In the genomic region with DNA sequence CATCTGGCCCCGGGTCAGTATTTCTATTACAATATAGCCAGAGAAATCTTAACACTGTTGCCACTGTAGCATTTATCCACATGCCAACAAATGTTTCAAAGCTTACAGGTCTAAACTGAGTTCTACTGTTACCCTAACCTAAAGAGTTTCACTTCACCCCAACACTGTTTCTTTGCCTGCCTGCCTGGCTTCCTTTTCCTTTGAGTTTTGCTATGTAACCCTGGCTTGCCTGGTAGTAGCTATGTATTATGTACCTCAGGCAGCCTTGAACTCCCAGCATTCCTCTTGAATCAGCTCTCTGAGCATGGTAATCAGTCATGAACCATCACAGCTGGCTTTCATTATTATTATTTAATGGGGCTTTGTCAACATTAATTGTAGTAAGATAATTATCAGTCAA, we compare ENCODE assay signal across 8 mouse cellular contexts. TPM values are rescaled to one million over a fixed set of nuclear protein-coding genes. Genes with fewer than 3 reads are reported as not detected.
DNase-seq lines count a peak whose midpoint lies in the region; ATAC-seq lines count a peak whose summit lies in the region.

No protein-coding gene starts in this region.

- no peaks in the 10 kb centered on the region for H3K27me3 ChIP-seq in heart, embryonic 15.5 days
- H3K27me3 ChIP-seq in embryonic facial prominence, embryonic 11.5 days (ENCODE audit: control insufficient read depth, insufficient read depth, low read length): no peaks in the 10 kb centered on the region
- no peaks in the 10 kb centered on the region for H3K27me3 ChIP-seq in intestine, embryonic 14.5 days (replicated peaks; ENCODE audit: control insufficient read depth, insufficient read depth, low read length)

- ATAC-seq in heart, embryonic 15.5 days (replicated peaks; ENCODE audit: insufficient number of reproducible peaks, insufficient read depth, low FRiP score, low read depth): no peak
- no peak for ATAC-seq in embryonic facial prominence, embryonic 11.5 days (replicated peaks; ENCODE audit: insufficient number of reproducible peaks, low FRiP score, low TSS enrichment, low read depth)
- no peak for ATAC-seq in intestine, embryonic 14.5 days (replicated peaks; ENCODE audit: low FRiP score, low TSS enrichment, low read depth)

- WGBS in heart, embryonic 15.5 days: 71% methylated on average over 1 of the region's 1 CpGs
- WGBS in embryonic facial prominence, embryonic 11.5 days: 83% methylated on average over 1 of the region's 1 CpGs
- WGBS in intestine, embryonic 14.5 days: 83% methylated on average over 1 of the region's 1 CpGs

- no peaks in the 10 kb centered on the region for H3K9me3 ChIP-seq in heart, embryonic 15.5 days (replicated peaks)
- H3K9me3 ChIP-seq in embryonic facial prominence, embryonic 11.5 days (replicated peaks; ENCODE audit: control insufficient read depth, low read length): no peaks in the 10 kb centered on the region
- no peaks in the 10 kb centered on the region for H3K9me3 ChIP-seq in intestine, embryonic 14.5 days (ENCODE audit: control insufficient read depth, low read length)

- H3K4me3 ChIP-seq in heart, embryonic 15.5 days: peak overlapping the region; percentile 24
- H3K4me3 ChIP-seq in embryonic facial prominence, embryonic 11.5 days (ENCODE audit: low read depth, low read length): no peak overlapping the region
- peak overlapping the region; percentile 58 for H3K4me3 ChIP-seq in intestine, embryonic 14.5 days (ENCODE audit: low read depth, low read length)

- H3K4me2 ChIP-seq in heart, embryonic 15.5 days: peak overlapping the region; percentile 83
- H3K4me2 ChIP-seq in embryonic facial prominence, embryonic 11.5 days (ENCODE audit: low read depth, low read length): peak overlapping the region; percentile 19; the same call in 1 of the 2 replicates
- peak overlapping the region; percentile 67 for H3K4me2 ChIP-seq in intestine, embryonic 14.5 days (ENCODE audit: low read length)

- H3K36me3 ChIP-seq in heart, embryonic 15.5 days: peaks cover 2% of the 10 kb centered on the region; the same call in 1 of the 2 replicates
- no peaks in the 10 kb centered on the region for H3K36me3 ChIP-seq in embryonic facial prominence, embryonic 11.5 days (replicated peaks; ENCODE audit: control insufficient read depth, insufficient read depth, low read depth, low read length)
- H3K36me3 ChIP-seq in intestine, embryonic 14.5 days (ENCODE audit: control insufficient read depth, insufficient read depth, low read length): 0 out of 2 replicates have a peak, but pooled peaks cover 7% of the 10 kb centered on the region

- peaks cover 38% of the 10 kb centered on the region for H3K4me1 ChIP-seq in heart, embryonic 15.5 days (replicated peaks)
- 0 out of 2 replicates have a peak, but pooled peaks cover 2% of the 10 kb centered on the region for H3K4me1 ChIP-seq in embryonic facial prominence, embryonic 11.5 days (ENCODE audit: control insufficient read depth, insufficient read depth, low read length)
- peaks cover 18% of the 10 kb centered on the region for H3K4me1 ChIP-seq in intestine, embryonic 14.5 days (replicated peaks; ENCODE audit: control insufficient read depth, insufficient read depth, low read length)

- 0 out of 2 replicates have a peak overlapping the region, but pooled peaks have one; percentile 20 for H3K27ac ChIP-seq in heart, embryonic 15.5 days
- no peak overlapping the region for H3K27ac ChIP-seq in embryonic facial prominence, embryonic 11.5 days (replicated peaks; ENCODE audit: low read depth, low read length)
- no peak overlapping the region for H3K27ac ChIP-seq in intestine, embryonic 14.5 days (ENCODE audit: low read depth)

- H3K9ac ChIP-seq in heart, embryonic 15.5 days: peak overlapping the region; percentile 43; the same call in 1 of the 2 replicates
- no peak overlapping the region for H3K9ac ChIP-seq in embryonic facial prominence, embryonic 11.5 days (replicated peaks; ENCODE audit: low read length)
- H3K9ac ChIP-seq in intestine, embryonic 14.5 days (ENCODE audit: low read length): no peak overlapping the region

- no peak for DNase-seq in heart, adult 9 months (ENCODE audit: low spot score in 2 of 2)
- peak; percentile 30 for DNase-seq in embryonic facial prominence, embryonic 11.5 days (ENCODE audit: low spot score)
- no peak for DNase-seq in intestine, embryonic 14.5 days (ENCODE audit: low spot score)
- DNase-seq in naive thymus-derived CD4-positive, alpha-beta T cell, adult 2 months (ENCODE audit: low read depth): peak; percentile 23
- DNase-seq in frontal cortex, postnatal 36 days (ENCODE audit: low spot score in 2 of 2): no peak
- DNase-seq in layer of hippocampus, postnatal 25 days (ENCODE audit: extremely low spot score in 1 of 2, low spot score in 1 of 2): no peak
- no peak for DNase-seq in B cell, adult 2 months

RNA-seq across cellular contexts. Expression of gene Sptssa, which starts 1.6 kb away (rescaled TPM):
- 137 and 138 TPM in 2 replicates for polyA plus RNA-seq in heart, embryonic 15.5 days (2015; fragmentation: Nextera tagmentation; extraction: Ambion mirVana)
- polyA plus RNA-seq in embryonic facial prominence, embryonic 11.5 days (2014; fragmentation: Nextera tagmentation; extraction: Ambion mirVana): 213 and 221 TPM in 2 replicates
- polyA plus RNA-seq in intestine, embryonic 14.5 days (2014; fragmentation: Nextera tagmentation; extraction: Ambion mirVana): 216 and 224 TPM in 2 replicates
- total RNA-seq in layer of hippocampus, postnatal 25 days (2021): 10 to 100 TPM; 25.5 to 30.0 TPM

RNA-seq across cellular contexts. Expression of gene Eapp, which starts 41.0 kb away (rescaled TPM):
- 47.8 and 50.6 TPM in 2 replicates for polyA plus RNA-seq in heart, embryonic 15.5 days (2015; fragmentation: Nextera tagmentation; extraction: Ambion mirVana)
- 68.7 and 81.1 TPM in 2 replicates for polyA plus RNA-seq in embryonic facial prominence, embryonic 11.5 days (2014; fragmentation: Nextera tagmentation; extraction: Ambion mirVana)
- 59.2 and 61.5 TPM in 2 replicates for polyA plus RNA-seq in intestine, embryonic 14.5 days (2014; fragmentation: Nextera tagmentation; extraction: Ambion mirVana)
- 10 to 100 TPM; 41.3 to 44.9 TPM for total RNA-seq in layer of hippocampus, postnatal 25 days (2021)

Comparison
In these comparisons a context has a peak if more than half of its experiments do, and no peak if none do; other contexts are left out.
1. H3K4me2 ChIP-seq: peak in every context shown above with its lines; median percentile 83 in heart, embryonic 15.5 days; 67 in intestine, embryonic 14.5 days; 19 in embryonic facial prominence, embryonic 11.5 days.
2. DNase-seq: peak in embryonic facial prominence, embryonic 11.5 days (single experiment) and naive thymus-derived CD4-positive, alpha-beta T cell, adult 2 months (single experiment); none in heart, adult 9 months (0 of 2), intestine, embryonic 14.5 days (single experiment), frontal cortex, postnatal 36 days (0 of 2), layer of hippocampus, postnatal 25 days (0 of 2) and B cell, adult 2 months (0 of 2).